Mouse (Mus musculus) macrophage (primary cell): ENCODE results near the gene Smad5. TPM values are rescaled to one million over a fixed set of nuclear protein-coding genes. Genes with fewer than 3 reads are reported as not detected.

Source experiments
- H3K27ac ChIP-seq: fragments of 350-480 bp; formaldehyde crosslinking; 2 replicates; pipeline ENCODE4 v1.9.0; 2021
- H3K36me3 ChIP-seq: fragments of 350-480 bp; formaldehyde crosslinking; 2 replicates; pipeline ENCODE4 v1.9.0; 2021; ENCODE audit errors: inconsistent target
- H3K4me3 ChIP-seq: fragments of 350-480 bp; formaldehyde crosslinking; 2 replicates; pipeline ENCODE4 v1.9.0; 2021; ENCODE audit errors: inconsistent target
- H3K79me2 ChIP-seq: fragments of 350-480 bp; formaldehyde crosslinking; 2 replicates; pipeline ENCODE4 v1.9.0; 2021; ENCODE audit errors: inconsistent target
- WGBS: methylation state at CpG from one replicate; pipeline ENCODE4 v1.1.7; 2026; ENCODE audit warnings: inconsistent platforms; ENCODE audit not compliant: missing documents; 5-methylcytosine and 5-hydroxymethylcytosine counted together
- polyA plus RNA-seq: library from polyadenylated mRNA; stranded (reverse); fragments of 250-400 nt; gene quantifications from 3 replicates; pipeline ENCODE4 v1.2.4, GENCODE M21; 2018; ENCODE audit warnings: inconsistent platforms

The Smad5 gene
- polyA plus RNA-seq, 1 experiment from 2014 or later: 5.5 TPM

GRCm38 (mm10) chr13:56782621-56783020 is 79.8 kb downstream of the Smad5 start:
- Histone ChIP-seq H3K27ac (no peak overlapping the region), H3K79me2 (no peaks in the 10 kb centered on the region), H3K36me3 (no peaks in the 10 kb centered on the region), H3K4me3 (no peak overlapping the region)
- WGBS: 88% methylated on average over 1 of the region's 1 CpGs

- Histone ChIP-seq H3K36me3 (no peaks in the 10 kb centered on the region), H3K4me3 (no peak overlapping the region), H3K79me2 (no peaks in the 10 kb centered on the region), H3K27ac (no peak overlapping the region)
- 92% methylated on average over 3 of the region's 3 CpGs for WGBS
Measured at GRCm38 (mm10) chr13:56790683-56791082, 87.9 kb downstream of the Smad5 start.

Other genes starting within 250 kb of the Smad5 start
- not detected in 3 replicates for gene Il9, start 220.8 kb upstream of the Smad5 start, polyA plus RNA-seq
- gene Fbxl21, start 180.5 kb upstream of the Smad5 start, polyA plus RNA-seq: 0.55 to 0.82 TPM (median 0.63 TPM) in 3 replicates
- not detected in 3 replicates for gene Lect2, start 154.5 kb upstream of the Smad5 start, polyA plus RNA-seq
- gene Tgfbi, start 93.5 kb upstream of the Smad5 start, polyA plus RNA-seq: 9.3 to 47.2 TPM (median 39.5 TPM) in 3 replicates
- not detected in 3 replicates for gene Gm45623, start 50.8 kb downstream of the Smad5 start, polyA plus RNA-seq
- gene Trpc7, start 193.0 kb downstream of the Smad5 start, polyA plus RNA-seq: not detected in 3 replicates